Mouse (Mus musculus) right cerebral cortex, postnatal 14 days (tissue): ENCODE results near the gene Cbr1.
"Not testable (repeated sequence)": the region's sequence is repeated elsewhere in the genome, so short reads cannot be mapped to it uniquely, and the experiment has no call there.

Experiments used
- DNase-seq: peaks from one replicate; pipeline ENCODE4 v3.0.0; 2022

Gene Cbr1

GRCm38 (mm10) chr16:93599461-93599860 lies 6.2 kb upstream of the Cbr1 start:
- no peak for DNase-seq

- DNase-seq: peak; percentile 92
These were observed 2.0 kb upstream of the Cbr1 start, which contains the start of gene Setd4 for GRCm38 (mm10) chr16:93603439-93604212. Gene Setd4 (minus strand): TSS chr16:93604063.

DNA sequence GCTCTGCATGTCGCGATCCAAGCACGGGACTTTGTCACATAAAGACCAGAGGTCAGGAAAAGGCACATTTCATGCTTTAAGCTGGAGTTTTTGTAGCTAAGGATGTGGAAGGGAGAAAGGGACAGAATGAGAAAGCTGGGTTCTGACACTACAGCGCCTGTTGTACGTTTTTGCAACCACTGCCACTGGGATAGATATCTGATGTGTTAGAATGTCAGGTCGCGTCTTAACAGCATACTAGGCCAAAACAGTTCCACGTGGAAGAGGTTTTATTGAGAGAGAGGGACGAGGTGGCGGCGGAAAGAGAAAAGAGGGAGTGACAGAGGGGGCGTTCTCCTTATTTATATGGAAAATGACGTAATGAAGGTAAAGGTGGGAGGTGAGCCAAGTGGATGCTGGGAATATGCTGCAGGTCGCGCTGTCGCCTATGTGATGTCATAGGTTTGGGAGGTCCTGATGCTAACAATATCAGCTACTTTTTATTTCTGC lies 1.1 kb upstream of the Cbr1 start:
- no peak for DNase-seq

- no peak for DNase-seq
These were observed 493 bp downstream of the Cbr1 start for GRCm38 (mm10) chr16:93606146-93606545.

DNA sequence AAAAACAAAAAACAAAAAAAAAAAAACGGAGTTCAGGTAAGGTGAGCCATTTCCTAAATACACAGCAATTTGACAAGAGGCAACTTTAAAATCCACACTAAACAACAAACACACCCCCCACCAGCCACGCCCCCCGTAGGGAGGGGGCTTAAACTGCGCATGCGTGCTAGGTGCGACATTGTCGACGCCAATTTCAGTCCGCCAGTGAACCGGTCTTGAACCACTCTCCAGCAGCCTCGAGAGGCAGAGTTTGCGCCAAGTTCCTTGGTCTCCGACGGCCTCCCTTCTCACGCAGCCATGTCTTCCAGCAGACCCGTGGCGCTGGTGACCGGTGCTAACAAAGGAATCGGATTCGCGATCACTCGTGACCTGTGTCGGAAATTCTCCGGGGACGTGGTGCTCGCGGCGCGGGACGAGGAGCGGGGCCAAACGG lies 2.0 kb downstream of the Cbr1 start:
- peak; percentile 77 for DNase-seq

DNA sequence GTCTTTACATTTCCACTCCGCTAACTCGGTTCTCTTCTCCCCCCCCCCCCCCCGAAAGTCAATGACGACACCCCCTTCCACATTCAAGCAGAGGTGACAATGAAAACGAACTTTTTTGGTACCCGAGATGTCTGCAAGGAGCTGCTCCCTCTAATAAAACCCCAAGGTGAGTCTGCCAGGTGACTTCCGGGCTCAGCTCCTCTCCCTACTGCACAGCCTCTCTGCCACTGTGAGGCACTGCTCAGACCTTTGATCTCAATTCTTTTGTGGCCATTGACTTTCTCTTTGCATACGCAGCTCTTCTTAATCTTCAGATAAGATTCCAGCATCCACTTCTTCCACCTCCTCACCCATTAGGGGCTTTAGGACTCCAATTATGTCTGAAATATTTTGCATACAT lies 3.1 kb downstream of the Cbr1 start:
- no peak for DNase-seq

GRCm38 (mm10) chr16:93609796-93610195 lies 4.1 kb downstream of the Cbr1 start:
- no peak for DNase-seq

GRCm38 (mm10) chr16:93610961-93611360 lies 5.3 kb downstream of the Cbr1 start:
- no peak for DNase-seq

- DNase-seq: peak; percentile 67
These were observed 9.6 kb downstream of the Cbr1 start for GRCm38 (mm10) chr16:93615118-93615870.

DNA sequence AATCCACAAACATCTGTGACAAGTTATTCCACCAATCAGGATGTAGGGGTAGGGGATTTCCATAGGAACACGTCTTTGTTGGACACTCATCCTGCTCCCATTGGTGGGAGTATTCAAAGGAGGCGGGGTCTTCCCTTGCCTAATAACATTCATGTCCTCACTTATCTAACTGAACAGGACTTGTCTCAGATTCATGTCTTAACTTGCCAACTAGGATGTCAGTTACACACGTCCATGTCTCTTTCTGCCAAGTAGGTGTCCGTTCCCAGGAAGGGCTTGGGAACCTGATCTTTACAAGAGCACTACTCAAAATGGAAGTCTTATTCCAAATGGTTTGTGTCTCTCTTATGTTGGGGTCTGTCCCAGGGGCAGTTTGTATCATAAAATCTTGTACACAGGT lies 18.1 kb downstream of the Cbr1 start:
- DNase-seq: not testable (repeated sequence)

DNA sequence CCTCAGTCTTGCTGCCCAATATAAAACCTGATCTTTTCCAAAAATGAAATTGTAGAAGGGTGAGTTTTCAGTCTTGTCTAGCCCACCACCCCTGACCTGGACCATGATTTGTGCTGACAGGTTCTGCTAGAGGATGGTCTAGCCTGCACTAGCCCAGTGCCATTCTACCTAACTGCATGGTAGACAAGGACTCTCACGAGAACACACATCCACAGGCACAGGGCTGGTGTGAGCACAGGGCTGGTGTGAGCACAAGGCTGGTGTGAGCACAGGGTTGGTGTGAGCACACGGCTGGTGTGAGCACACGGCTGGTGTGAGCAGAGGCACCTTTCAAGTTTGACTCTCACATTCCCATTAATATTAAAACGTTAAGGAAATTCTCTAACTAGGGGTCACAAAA lies 19.0 kb downstream of the Cbr1 start:
- DNase-seq: no peak

DNA sequence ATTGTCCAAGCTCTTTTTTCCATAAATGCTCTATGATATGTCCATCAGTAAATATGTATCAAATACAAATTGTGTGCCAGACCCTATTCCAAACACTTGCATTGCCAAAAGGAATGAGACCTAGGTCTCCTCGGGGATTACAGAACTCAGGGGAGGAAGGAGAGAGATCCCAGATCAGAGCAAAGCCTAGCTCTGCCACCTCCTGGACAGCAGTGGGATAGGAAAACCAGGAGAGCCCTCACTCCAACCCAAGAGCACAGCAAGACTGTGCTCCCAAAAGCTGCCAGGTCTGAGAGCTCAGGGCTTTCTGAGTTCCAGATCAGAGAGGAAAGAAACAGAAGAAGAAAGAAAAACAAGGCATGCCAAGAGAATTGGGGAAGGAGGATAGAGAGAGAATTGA lies 21.1 kb downstream of the Cbr1 start:
- DNase-seq: peak; percentile 36

GRCm38 (mm10) chr16:93627761-93628400 lies 22.2 kb downstream of the Cbr1 start, which contains the start of gene Gm5678:
Gene Gm5678 (plus strand): TSS chr16:93628097.
- DNase-seq: no peak

DNA sequence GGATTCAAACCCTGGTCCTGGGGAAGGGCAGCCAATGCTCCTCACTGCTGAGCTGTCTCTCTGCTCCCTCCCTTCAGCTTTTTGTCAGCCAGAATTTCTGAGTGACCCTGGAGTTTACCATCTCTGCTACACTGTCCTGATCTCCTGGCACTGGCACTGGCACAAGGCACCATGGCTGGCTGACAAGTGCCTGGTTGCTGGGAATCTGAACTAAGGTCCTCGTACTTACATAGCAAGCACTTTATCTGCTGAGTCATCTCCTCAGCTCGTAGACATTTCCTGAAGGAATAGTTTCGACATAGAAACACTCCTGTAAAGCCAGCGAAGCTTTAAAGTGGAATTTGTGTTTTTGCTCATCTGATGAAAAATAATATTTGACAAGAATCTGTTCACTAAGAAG lies 38.4 kb downstream of the Cbr1 start:
- DNase-seq: no peak

DNA sequence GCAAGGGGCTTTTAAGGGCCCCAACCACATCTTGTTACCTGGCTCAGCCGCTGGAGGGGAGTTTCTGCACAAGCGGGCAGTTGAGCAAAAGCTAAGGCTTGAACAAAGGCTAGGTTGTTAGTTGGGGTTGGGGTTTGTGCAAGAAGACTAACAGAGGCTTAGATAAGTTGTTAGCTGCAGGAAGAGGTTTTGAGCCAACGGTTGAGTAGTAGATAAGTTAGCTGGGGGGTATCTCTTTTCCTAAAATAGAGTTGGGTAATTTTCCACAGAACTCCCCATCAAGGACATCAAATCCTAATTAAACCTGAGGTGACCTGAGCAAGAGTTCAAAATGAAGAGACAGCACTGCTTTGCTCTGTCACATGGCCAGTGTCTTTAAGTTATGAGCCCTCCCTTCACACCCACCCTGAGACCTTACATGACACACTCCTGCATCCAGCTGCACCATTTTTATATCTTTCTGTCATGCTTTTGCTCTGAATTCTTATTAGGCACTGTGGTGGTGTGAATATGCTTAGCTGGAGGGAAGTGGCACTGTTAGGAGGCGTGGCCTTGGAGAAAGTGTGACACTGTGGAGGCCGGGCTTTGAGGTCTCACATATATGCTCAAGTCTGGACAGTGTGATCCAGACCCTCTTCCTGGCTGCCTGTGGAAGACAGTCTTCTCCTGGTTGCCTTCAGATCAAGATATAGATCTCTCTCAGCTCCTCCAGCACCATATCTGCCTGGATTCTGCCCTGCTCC lies 43.0 kb downstream of the Cbr1 start:
- DNase-seq: no peak
